Mouse (Mus musculus) heart, embryonic 12.5 days (tissue): ENCODE measurements around the gene Gm20850. TPM values are rescaled to one million over a fixed set of nuclear protein-coding genes. Genes with fewer than 3 reads are reported as not detected.
"Not testable (repeated sequence)": the region's sequence is repeated elsewhere in the genome, so short reads cannot be mapped to it uniquely, and the experiment has no call there.

Experiments used
- ATAC-seq: fragments of 200-750 bp; cut with Nextera tagmentation; 2 replicates; pipeline ENCODE4 v1.8.0; 2017; ENCODE audit warnings: moderate TSS enrichment, moderate library complexity; ENCODE audit not compliant: insufficient number of reproducible peaks, low FRiP score
- H3K27ac ChIP-seq: fragments of 300-500 bp; sonication (generic); 2 replicates; pipeline ENCODE4 v1.5.1; 2016; ENCODE audit warnings: mild to moderate bottlenecking, moderate library complexity; ENCODE audit not compliant: poor library complexity, severe bottlenecking
- H3K27me3 ChIP-seq: fragments of 300-500 bp; sonication (generic); replicated peaks from 2 replicates; pipeline ENCODE4 v1.6.1; 2016; ENCODE audit warnings: mild to moderate bottlenecking, moderate library complexity
- H3K36me3 ChIP-seq: fragments of 300-500 bp; sonication (generic); 2 replicates; pipeline ENCODE4 v1.6.1; 2016; ENCODE audit warnings: mild to moderate bottlenecking, moderate library complexity
- H3K4me1 ChIP-seq: fragments of 300-500 bp; sonication (generic); replicated peaks from 2 replicates; pipeline ENCODE4 v1.6.1; 2016; ENCODE audit warnings: mild to moderate bottlenecking
- H3K4me2 ChIP-seq: fragments of 300-500 bp; sonication (generic); 2 replicates; pipeline ENCODE4 v1.6.1; 2016; ENCODE audit warnings: mild to moderate bottlenecking, moderate library complexity
- H3K4me3 ChIP-seq: fragments of 300-500 bp; sonication (generic); 2 replicates; pipeline ENCODE4 v1.5.1; 2016; ENCODE audit warnings: mild to moderate bottlenecking
- H3K9ac ChIP-seq: fragments of 300-500 bp; sonication (generic); 2 replicates; pipeline ENCODE4 v1.6.1; 2016; ENCODE audit warnings: mild to moderate bottlenecking, moderate library complexity
- H3K9me3 ChIP-seq: fragments of 300-500 bp; sonication (generic); replicated peaks from 2 replicates; pipeline ENCODE4 v1.6.1; 2016; ENCODE audit warnings: mild to moderate bottlenecking, moderate library complexity
- WGBS: fragments of 180-500 bp; shearing (Covaris S2); methylation state at CpG from one replicate; pipeline ENCODE4 v1.1.7; 2016; 5-methylcytosine and 5-hydroxymethylcytosine counted together
- polyA plus RNA-seq: library from polyadenylated mRNA; unstranded; fragments of >200 nt; fragmentation: Nextera tagmentation; extraction: Ambion mirVana; gene quantifications from 2 replicates; pipeline ENCODE4 v1.2.1, GENCODE M21; 2016

Gm20850 gene
- not detected in 2 replicates for polyA plus RNA-seq

DNA sequence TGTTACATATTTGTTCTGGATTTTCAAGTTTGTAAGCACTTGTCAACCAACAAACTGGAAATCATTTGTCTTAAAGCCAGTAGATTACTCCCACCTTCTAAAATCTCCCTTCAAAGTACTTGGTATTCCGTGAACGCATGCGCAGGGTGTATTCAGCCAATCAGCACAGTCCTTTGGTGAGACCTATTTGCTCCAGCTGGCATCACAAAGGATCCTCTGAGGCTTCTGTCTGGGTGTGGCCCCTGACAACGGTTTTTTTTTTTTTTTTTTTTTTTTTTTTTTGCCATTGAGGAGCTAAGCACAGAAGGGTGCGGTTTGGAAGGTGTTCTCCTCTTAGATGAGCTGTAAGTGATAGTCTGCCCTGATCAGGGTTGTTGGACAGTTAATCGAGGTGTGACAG, at the start of gene Gm20850:
Gm20850 (plus strand) TSS at position 301 of the 400 bp plus-strand sequence.
- not testable (repeated sequence) for H3K27me3 ChIP-seq, H3K36me3 ChIP-seq, H3K9ac ChIP-seq, ATAC-seq, H3K4me3 ChIP-seq, H3K9me3 ChIP-seq, H3K4me1 ChIP-seq, H3K27ac ChIP-seq, H3K4me2 ChIP-seq
- no CpG with 5 or more reads among the region's 6 CpGs for WGBS
